Mouse (Mus musculus): ENCODE measurements around the gene Gmds. TPM values are rescaled to one million over a fixed set of nuclear protein-coding genes. Genes with fewer than 3 reads are reported as not detected.

Gmds gene
- total and polyA plus RNA-seq, 2 experiments from 2014 or later = 18.6 to 35.1 TPM

GRCm38 (mm10) chr13:32165581-32165980 lies 173.0 kb downstream of the Gmds start:
- Histone ChIP-seq H3K9me3 (ENCODE audit: low read length) (no peaks in the 10 kb centered on the region), H3K4me1 (ENCODE audit: insufficient read depth) (no peaks in the 10 kb centered on the region), H3K4me3 (ENCODE audit: low read depth, low read length) (no peak overlapping the region), H3K27me3 (ENCODE audit: insufficient read depth, low read length) (no peaks in the 10 kb centered on the region), H3K27ac (ENCODE audit: low read depth, low read length) (no peak overlapping the region), H3K36me3 (ENCODE audit: insufficient read depth) (no peaks in the 10 kb centered on the region), H3K9ac (no peak overlapping the region), H3K4me2 (ENCODE audit: low read depth) (no peak overlapping the region)
- WGBS = 34% methylated on average over 2 of the region's 2 CpGs
- DNase-seq = no peak
- no peak for ATAC-seq
- no peak for TF ChIP-seq CTCF (IDR thresholded peaks at IDR 0.05; ENCODE audit: low read depth)

DNA sequence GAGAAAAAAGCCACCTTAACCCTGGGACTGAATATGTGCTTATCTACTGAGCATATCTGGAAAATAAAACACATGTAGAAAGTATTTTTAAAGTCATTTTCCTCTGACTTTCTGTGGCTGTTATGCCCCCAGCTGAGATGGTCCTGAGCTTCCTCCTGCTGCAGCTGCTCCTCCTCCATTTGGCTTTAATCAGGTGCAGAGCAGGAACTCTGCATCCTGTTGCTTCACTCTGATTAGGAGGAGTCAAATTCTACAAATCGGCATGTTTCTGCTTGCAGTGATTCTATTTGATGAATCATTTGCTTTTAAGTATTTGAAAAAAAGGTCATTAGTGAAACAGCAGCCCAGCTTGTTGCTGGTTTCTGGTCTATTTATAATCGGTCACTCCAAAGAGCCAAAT lies 177.0 kb downstream of the Gmds start:
- Histone ChIP-seq H3K9me3 (ENCODE audit: low read length) (no peaks in the 10 kb centered on the region), H3K27me3 (ENCODE audit: insufficient read depth, low read length) (no peaks in the 10 kb centered on the region), H3K4me3 (ENCODE audit: low read depth, low read length) (no peak overlapping the region), H3K27ac (ENCODE audit: low read depth, low read length) (no peak overlapping the region), H3K9ac (no peak overlapping the region), H3K4me2 (ENCODE audit: low read depth) (no peak overlapping the region), H3K4me1 (ENCODE audit: insufficient read depth) (no peaks in the 10 kb centered on the region), H3K36me3 (ENCODE audit: insufficient read depth) (no peaks in the 10 kb centered on the region)
- TF ChIP-seq CTCF (IDR thresholded peaks at IDR 0.05; ENCODE audit: low read depth) = no peak
- WGBS = 47% methylated on average over 2 of the region's 2 CpGs
- no peak for DNase-seq
- ATAC-seq = no peak

- Histone ChIP-seq H3K36me3 (ENCODE audit: insufficient read depth) (no peaks in the 10 kb centered on the region), H3K27ac (ENCODE audit: low read depth, low read length) (no peak overlapping the region), H3K27me3 (ENCODE audit: insufficient read depth, low read length) (no peaks in the 10 kb centered on the region), H3K4me3 (ENCODE audit: low read depth, low read length) (no peak overlapping the region), H3K4me2 (ENCODE audit: low read depth) (no peak overlapping the region), H3K9me3 (ENCODE audit: low read length) (no peaks in the 10 kb centered on the region), H3K9ac (no peak overlapping the region), H3K4me1 (ENCODE audit: insufficient read depth) (no peaks in the 10 kb centered on the region)
- DNase-seq = no peak
- no peak for ATAC-seq
- WGBS = 28% methylated on average over 2 of the region's 2 CpGs
- no peak for TF ChIP-seq CTCF (IDR thresholded peaks at IDR 0.05; ENCODE audit: low read depth)
These were observed 180.3 kb downstream of the Gmds start for GRCm38 (mm10) chr13:32158240-32158639.

- DNase-seq = no peak
These were observed 192.6 kb downstream of the Gmds start for GRCm38 (mm10) chr13:32145916-32146315.

DNA sequence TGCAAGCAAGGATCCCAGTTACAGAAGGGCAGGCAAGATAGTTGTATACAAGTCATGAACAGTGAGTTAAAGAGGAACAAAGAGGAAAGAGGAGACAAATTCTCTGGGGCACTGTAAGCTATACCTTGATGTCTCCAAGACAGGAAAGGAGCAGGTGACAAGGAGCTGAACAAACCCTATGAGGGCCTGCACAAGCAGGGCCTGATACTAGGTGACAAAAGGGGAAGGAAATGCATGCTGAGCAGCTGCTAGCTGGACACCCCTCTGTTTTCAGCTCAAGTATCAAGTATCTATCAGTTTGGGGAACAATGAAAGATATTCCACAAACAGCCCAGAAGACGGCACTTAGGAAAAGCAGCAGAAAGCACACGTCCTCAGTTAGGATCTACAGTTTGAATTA lies 193.4 kb downstream of the Gmds start:
- Histone ChIP-seq H3K27ac (ENCODE audit: low read depth, low read length) (no peak overlapping the region), H3K9me3 (ENCODE audit: low read length) (no peaks in the 10 kb centered on the region), H3K4me2 (ENCODE audit: low read depth) (no peak overlapping the region), H3K27me3 (ENCODE audit: insufficient read depth, low read length) (no peaks in the 10 kb centered on the region), H3K36me3 (ENCODE audit: insufficient read depth) (no peaks in the 10 kb centered on the region), H3K9ac (no peak overlapping the region), H3K4me1 (ENCODE audit: insufficient read depth) (no peaks in the 10 kb centered on the region), H3K4me3 (ENCODE audit: low read depth, low read length) (no peak overlapping the region)
- no peak for TF ChIP-seq CTCF (IDR thresholded peaks at IDR 0.05; ENCODE audit: low read depth)
- 62% methylated on average over 2 of the region's 2 CpGs for WGBS
- no peak for ATAC-seq
- DNase-seq = no peak

More at GRCm38 (mm10) chr13:32145916-32146315, 192.6 kb downstream of the Gmds start:
- no peaks in the 10 kb centered on the region for H3K4me1 ChIP-seq (ENCODE audit: insufficient read depth)
- no peak overlapping the region for H3K4me2 ChIP-seq (ENCODE audit: low read depth)
- no peaks in the 10 kb centered on the region for H3K9me3 ChIP-seq (ENCODE audit: low read length)
- H3K27ac ChIP-seq (ENCODE audit: low read depth, low read length) = no peak overlapping the region
- H3K9ac ChIP-seq = no peak overlapping the region
- no peak for TF ChIP-seq CTCF (IDR thresholded peaks at IDR 0.05; ENCODE audit: low read depth)
- no peaks in the 10 kb centered on the region for H3K27me3 ChIP-seq (ENCODE audit: insufficient read depth, low read length)
- no peaks in the 10 kb centered on the region for H3K36me3 ChIP-seq (ENCODE audit: insufficient read depth)
- WGBS = 71% methylated on average over 1 of the region's 1 CpGs
- ATAC-seq = no peak
- H3K4me3 ChIP-seq (ENCODE audit: low read depth, low read length) = no peak overlapping the region

DNA sequence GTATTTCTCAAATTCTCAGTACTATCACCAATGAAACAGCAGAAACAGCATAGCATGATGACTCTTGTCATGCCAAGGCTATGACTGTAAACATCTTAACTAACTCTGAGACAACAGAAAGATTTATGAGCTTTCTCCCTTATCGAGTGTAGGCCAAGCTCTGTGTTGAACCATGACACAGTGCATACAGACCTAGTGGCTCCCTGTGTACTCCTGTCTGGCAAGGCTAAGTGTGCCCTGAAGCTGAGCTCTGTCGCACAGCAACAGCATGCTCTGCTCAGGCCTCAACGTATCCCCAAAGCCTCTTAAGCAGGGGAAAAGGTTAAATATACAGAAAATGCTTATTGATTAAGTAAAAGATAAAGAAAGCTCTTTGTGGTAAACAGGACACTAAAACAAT lies 194.9 kb downstream of the Gmds start:
- Histone ChIP-seq H3K27me3 (ENCODE audit: insufficient read depth, low read length) (no peaks in the 10 kb centered on the region), H3K4me2 (ENCODE audit: low read depth) (no peak overlapping the region)
- no peak for TF ChIP-seq CTCF (IDR thresholded peaks at IDR 0.05; ENCODE audit: low read depth)

GRCm38 (mm10) chr13:32134663-32135273 lies 203.8 kb downstream of the Gmds start:
- H3K4me2 ChIP-seq (ENCODE audit: low read depth) = no peak overlapping the region
- H3K27me3 ChIP-seq (ENCODE audit: insufficient read depth, low read length) = no peaks in the 10 kb centered on the region
- WGBS = 43% methylated on average over 4 of the region's 4 CpGs
- DNase-seq (no peak), ATAC-seq (peak; percentile 47)
- TF ChIP-seq CTCF (IDR thresholded peaks at IDR 0.05; ENCODE audit: low read depth) = no peak
- H3K4me3 ChIP-seq (ENCODE audit: low read depth, low read length) = no peak overlapping the region
- no peaks in the 10 kb centered on the region for H3K36me3 ChIP-seq (ENCODE audit: insufficient read depth)
- no peak overlapping the region for H3K27ac ChIP-seq (ENCODE audit: low read depth, low read length)
- H3K9ac ChIP-seq = no peak overlapping the region
- no peaks in the 10 kb centered on the region for H3K4me1 ChIP-seq (ENCODE audit: insufficient read depth)
- no peaks in the 10 kb centered on the region for H3K9me3 ChIP-seq (ENCODE audit: low read length)

More for the DNA sequence above, 194.9 kb downstream of the Gmds start:
- 86% methylated on average over 3 of the region's 3 CpGs for WGBS
- H3K27ac ChIP-seq (ENCODE audit: low read depth, low read length) = no peak overlapping the region
- DNase-seq = no peak
- H3K4me1 ChIP-seq (ENCODE audit: insufficient read depth) = no peaks in the 10 kb centered on the region
- H3K4me3 ChIP-seq (ENCODE audit: low read depth, low read length) = no peak overlapping the region
- no peaks in the 10 kb centered on the region for H3K9me3 ChIP-seq (ENCODE audit: low read length)
- H3K36me3 ChIP-seq (ENCODE audit: insufficient read depth) = no peaks in the 10 kb centered on the region
- no peak overlapping the region for H3K9ac ChIP-seq
- ATAC-seq = no peak

Measured in forebrain, postnatal 0 days (tissue).